Mouse (Mus musculus): Measurements from ENCODE around the gene Plscr3. TPM values are rescaled to one million over a fixed set of nuclear protein-coding genes. Genes with fewer than 3 reads are reported as not detected.
A peak's percentile ranks its signal among the peaks of the same experiment; 100 is the strongest.

Gene Plscr3
- total and polyA plus RNA-seq, 3 experiments = 2.5 to 15.3 (median 2.9) TPM

DNA sequence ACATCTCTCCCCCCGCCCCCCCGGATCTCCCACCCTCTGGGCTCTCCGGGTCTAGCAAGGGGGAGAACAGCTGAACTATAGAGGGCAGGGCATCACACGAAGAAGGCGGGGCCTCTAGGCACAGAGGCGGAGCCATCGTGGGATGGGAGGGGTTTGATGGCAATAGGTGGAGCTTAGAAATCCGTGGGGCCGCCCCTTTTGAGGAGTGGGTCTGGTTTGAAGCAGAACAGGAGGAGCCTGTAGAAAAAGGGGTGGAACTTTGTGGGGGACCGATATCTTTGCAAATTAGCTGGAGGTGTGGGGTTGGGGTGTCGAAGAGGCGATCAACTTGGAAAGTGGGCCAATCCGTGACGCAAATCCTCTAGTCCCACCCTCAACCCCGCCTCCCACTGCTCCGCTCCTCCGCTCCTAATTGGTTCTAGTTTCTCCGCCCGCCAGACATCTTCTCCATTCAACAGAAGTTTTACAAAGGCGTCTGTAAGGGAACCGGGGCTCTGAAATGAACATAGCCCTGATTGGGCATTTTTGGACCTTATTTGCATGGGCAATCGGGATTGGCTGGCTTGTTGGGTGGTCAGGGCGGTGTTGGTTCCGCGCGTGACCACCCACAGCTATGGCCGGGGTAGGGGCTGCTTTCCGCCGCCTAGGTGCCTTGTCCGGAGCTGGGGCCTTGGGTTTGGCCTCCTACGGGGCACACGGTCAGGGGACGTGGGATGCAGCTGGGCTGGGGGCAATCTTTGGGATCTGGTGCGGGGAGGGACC lies 8.0 kb upstream of the Plscr3 start, which contains the start of gene Tmem256:
Tmem256 (plus strand) TSS at position 563 of the 762 bp plus-strand sequence.
- peak; percentile 100 for DNase-seq (ENCODE audit: extremely low read depth)
- dilution Hi-C loops (cut with MboI; ENCODE audit: extremely low pct_ligation_motif_present, extremely low pct_unique_long_range_greater_than_20kb, low sequenced_read_pairs) = no loop called here
- TF ChIP-seq UBTF (IDR thresholded peaks at IDR 0.05; ENCODE audit: low read depth, low read length) (peak; percentile 56; the same call in 1 of the 2 replicates), ZNF384 (IDR thresholded peaks at IDR 0.05; ENCODE audit: low read depth, low read length) (no peak), CHD2 (IDR thresholded peaks at IDR 0.05; ENCODE audit: low read length) (peak; percentile 93), ZC3H11A (IDR thresholded peaks at IDR 0.05; ENCODE audit: low read depth, low read length) (no peak), TCF12 (IDR thresholded peaks at IDR 0.05; ENCODE audit: low read depth, low read length) (peak; percentile 90), JUN (IDR thresholded peaks at IDR 0.05; ENCODE audit: insufficient read depth, low read depth, low read length) (no peak), ELF1 (IDR thresholded peaks at IDR 0.05; ENCODE audit: low read depth, low read length) (peak; percentile 67), TBP (conservative IDR thresholded peaks at IDR 0.05; ENCODE audit: low read depth, low read length) (peak; percentile 70), POLR2AphosphoS2 (IDR thresholded peaks at IDR 0.05; ENCODE audit: low read depth, low read length) (peak; percentile 77; the same call in 1 of the 2 replicates), ETS1 (conservative IDR thresholded peaks at IDR 0.05; ENCODE audit: low read depth, low read length) (no peak), GABPA (IDR thresholded peaks at IDR 0.05; ENCODE audit: insufficient replicate concordance, low read depth, low read length) (peak; percentile 92), SMC3 (IDR thresholded peaks at IDR 0.05; ENCODE audit: low read depth, low read length) (no peak; the same call in 1 of the 2 replicates), PAX5 (IDR thresholded peaks at IDR 0.05; ENCODE audit: low read length) (no peak), RCOR1 (conservative IDR thresholded peaks at IDR 0.05; ENCODE audit: low read depth, low read length) (no peak), RAD21 (IDR thresholded peaks at IDR 0.05; ENCODE audit: low read depth, low read length) (no peak), JUND (conservative IDR thresholded peaks at IDR 0.05; ENCODE audit: low read depth, low read length) (no peak; the same call in 1 of the 2 replicates), CHD1 (IDR thresholded peaks at IDR 0.05; ENCODE audit: low read depth, low read length) (no peak), KAT2A (IDR thresholded peaks at IDR 0.05; ENCODE audit: insufficient replicate concordance, low read length) (peak; percentile 68; the same call in 1 of the 2 replicates), CTCF (conservative IDR thresholded peaks at IDR 0.05 in 1 of 2, IDR thresholded peaks at IDR 0.05 in 1 of 2; ENCODE audit: low read depth in 2 of 2, low read length in 2 of 2) (no peak), ZMIZ1 (IDR thresholded peaks at IDR 0.05; ENCODE audit: low read depth, low read length) (peak; percentile 82), IRF4 (IDR thresholded peaks at IDR 0.05; ENCODE audit: low read depth, low read length) (no peak; the same call in 1 of the 2 replicates), SIN3A (IDR thresholded peaks at IDR 0.05; ENCODE audit: low read length) (peak; percentile 85), ZKSCAN1 (IDR thresholded peaks at IDR 0.05; ENCODE audit: borderline replicate concordance, low read depth, low read length) (no peak), MYC (IDR thresholded peaks at IDR 0.05; ENCODE audit: low read depth, low read length) (0 out of 2 replicates have a peak, but pooled peaks have one; percentile 38), HCFC1 (IDR thresholded peaks at IDR 0.05; ENCODE audit: low read depth, low read length) (peak; percentile 85), E2F4 (IDR thresholded peaks at IDR 0.05; ENCODE audit: insufficient replicate concordance, low read depth, low read length) (peak; percentile 83; the same call in 1 of the 2 replicates), BHLHE40 (IDR thresholded peaks at IDR 0.05; ENCODE audit: low read depth, low read length) (peak; percentile 90), MAX (IDR thresholded peaks at IDR 0.05; ENCODE audit: low read length) (peak; percentile 75), MAFK (IDR thresholded peaks at IDR 0.05; ENCODE audit: insufficient replicate concordance, low read length) (no peak), USF1 (IDR thresholded peaks at IDR 0.05; ENCODE audit: low read depth, low read length) (peak; percentile 58), MXI1 (IDR thresholded peaks at IDR 0.05; ENCODE audit: low read depth, low read length) (peak; percentile 44; the same call in 1 of the 2 replicates), NRF1 (IDR thresholded peaks at IDR 0.05; ENCODE audit: low read depth, low read length) (no peak), POLR2A (IDR thresholded peaks at IDR 0.05; ENCODE audit: low read depth, low read length) (peak; percentile 89), MAZ (IDR thresholded peaks at IDR 0.05; ENCODE audit: low read depth, low read length) (peak; percentile 25; the same call in 1 of the 2 replicates), EP300 (IDR thresholded peaks at IDR 0.05; ENCODE audit: low read length) (0 out of 2 replicates have a peak, but pooled peaks have one; percentile 12), MEF2A (IDR thresholded peaks at IDR 0.05; ENCODE audit: borderline replicate concordance, low read depth, low read length) (no peak; the same call in 1 of the 2 replicates), NELFE (IDR thresholded peaks at IDR 0.05; ENCODE audit: low read depth, low read length) (peak; percentile 93), USF2 (conservative IDR thresholded peaks at IDR 0.05; ENCODE audit: low read depth, low read length) (no peak)

More for the DNA sequence above, 8.0 kb upstream of the Plscr3 start, which contains the start of gene Tmem256:
- H3K36me3 ChIP-seq (replicated peaks in 1 of 2; ENCODE audit: control insufficient read depth in 1 of 2, insufficient read depth in 1 of 2, low read length in 1 of 2) = peaks cover 3 to 9% of the 10 kb centered on the region in 2 experiments
- H3K9me3 ChIP-seq (replicated peaks; ENCODE audit: low read length) = no peaks in the 10 kb centered on the region
- H3K79me2 ChIP-seq (replicated peaks; ENCODE audit: control insufficient read depth, extremely low read depth, insufficient read depth, poor library complexity, severe bottlenecking) = no peaks in the 10 kb centered on the region
- H3K9ac ChIP-seq (ENCODE audit: insufficient read depth, low read depth) = peak within 1 kb of the TSS; percentile 80
- H3K4me3 ChIP-seq (replicated peaks in 1 of 3; ENCODE audit: low read depth in 2 of 3, low read length in 2 of 3, poor library complexity in 1 of 3) = peak within 1 kb of the TSS; percentile 62 to 100 (median 67)
- H3K27me3 ChIP-seq (replicated peaks) = peaks cover 31% of the 10 kb centered on the region
- H3K4me2 ChIP-seq (ENCODE audit: insufficient read depth, low read depth, poor library complexity, severe bottlenecking) = peak within 1 kb of the TSS; percentile 98
- in situ Hi-C loops (cut with MboI; ENCODE audit: low pct_ligation_motif_present, low pct_unique_long_range_greater_than_20kb, low sequenced_read_pairs) = no loop called here
- peaks cover 10 to 23% of the 10 kb centered on the region in 2 experiments for H3K4me1 ChIP-seq (ENCODE audit: control insufficient read depth in 1 of 2, insufficient read depth in 2 of 2)
- H3K27ac ChIP-seq (ENCODE audit: insufficient read depth, low read depth) = no peak within 1 kb of the TSS; the same call in 1 of the 2 replicates
